Mouse (Mus musculus) liver, embryonic 16.5 days (tissue): ENCODE measurements around the gene Bola1. TPM values are rescaled to one million over a fixed set of nuclear protein-coding genes. Genes with fewer than 3 reads are reported as not detected.

Source experiments
- ATAC-seq: fragments of 200-750 bp; cut with Nextera tagmentation; 2 replicates; pipeline ENCODE4 v1.8.0; 2017; ENCODE audit warnings: low read depth, mild to moderate bottlenecking, moderate number of reproducible peaks, moderate library complexity
- H3K27ac ChIP-seq: fragments of 300-500 bp; sonication (generic); 2 replicates; pipeline ENCODE4 v1.5.1; 2014; ENCODE audit warnings: mild to moderate bottlenecking, low read length
- H3K27me3 ChIP-seq: fragments of 300-500 bp; sonication (generic); 2 replicates; pipeline ENCODE4 v1.6.1; 2014; ENCODE audit warnings: low read depth, low read length, mixed read lengths; ENCODE audit not compliant: control insufficient read depth, insufficient read depth
- H3K36me3 ChIP-seq: fragments of 300-500 bp; sonication (generic); 2 replicates; pipeline ENCODE4 v1.6.1; 2014; ENCODE audit warnings: mild to moderate bottlenecking; ENCODE audit not compliant: control insufficient read depth, insufficient read depth
- H3K4me1 ChIP-seq: fragments of 300-500 bp; sonication (generic); 2 replicates; pipeline ENCODE4 v1.6.1; 2014; ENCODE audit warnings: low read depth, low read length, mixed read lengths; ENCODE audit not compliant: control insufficient read depth
- H3K4me2 ChIP-seq: fragments of 300-500 bp; sonication (generic); 2 replicates; pipeline ENCODE4 v1.6.1; 2014; ENCODE audit warnings: low read depth, low read length, mixed read lengths
- H3K4me3 ChIP-seq: fragments of 300-500 bp; sonication (generic); 2 replicates; pipeline ENCODE4 v1.5.1; 2014; ENCODE audit warnings: low read depth, mild to moderate bottlenecking, low read length
- H3K9ac ChIP-seq: fragments of 300-500 bp; sonication (generic); 2 replicates; pipeline ENCODE4 v1.6.1; 2014; ENCODE audit warnings: low read depth, low read length
- H3K9me3 ChIP-seq: fragments of 300-500 bp; sonication (generic); replicated peaks from 2 replicates; pipeline ENCODE4 v1.6.1; 2016; ENCODE audit warnings: low read length; ENCODE audit not compliant: control insufficient read depth
- WGBS: fragments of 180-500 bp; shearing (Covaris S2); extraction: QIAGEN DNeasy Blood & Tissue Kit; methylation state at CpG from one replicate; pipeline ENCODE4 v1.1.7; 2014; ENCODE audit not compliant: insufficient replicate concordance; 5-methylcytosine and 5-hydroxymethylcytosine counted together
- polyA plus RNA-seq: library from polyadenylated mRNA; unstranded; fragments of >200 nt; fragmentation: Nextera tagmentation; extraction: Ambion mirVana; gene quantifications from 2 replicates; pipeline ENCODE4 v1.2.1, GENCODE M21; 2015

The Bola1 gene
- polyA plus RNA-seq, 1 experiment from 2014 or later, result 29.4 TPM

GRCm38 (mm10) chr3:96170276-96170675, 49.2 kb downstream of the Bola1 start:
- no peak overlapping the region for H3K9ac ChIP-seq
- peaks cover 15% of the 10 kb centered on the region for H3K4me1 ChIP-seq
- no peaks in the 10 kb centered on the region for H3K27me3 ChIP-seq
- H3K9me3 ChIP-seq, result no peaks in the 10 kb centered on the region
- no peak overlapping the region for H3K4me2 ChIP-seq
- H3K27ac ChIP-seq, result no peak overlapping the region; the same call in 1 of the 2 replicates
- H3K4me3 ChIP-seq, result no peak overlapping the region
- no peak for ATAC-seq
- 71% methylated on average over 4 of the region's 4 CpGs for WGBS
- H3K36me3 ChIP-seq, result peaks cover 12% of the 10 kb centered on the region

GRCm38 (mm10) chr3:96168466-96169158, 50.9 kb downstream of the Bola1 start:
- Histone ChIP-seq H3K4me1 (peaks cover 13% of the 10 kb centered on the region), H3K4me3 (no peak overlapping the region), H3K9ac (no peak overlapping the region), H3K36me3 (no peaks in the 10 kb centered on the region), H3K4me2 (no peak overlapping the region), H3K27ac (no peak overlapping the region), H3K27me3 (no peaks in the 10 kb centered on the region; the same call in 1 of the 2 replicates), H3K9me3 (no peaks in the 10 kb centered on the region)
- 59% methylated on average over 12 of the region's 12 CpGs for WGBS
- ATAC-seq, result no peak

GRCm38 (mm10) chr3:96163040-96163439, 56.5 kb downstream of the Bola1 start:
- Histone ChIP-seq H3K27ac (no peak overlapping the region), H3K9me3 (no peaks in the 10 kb centered on the region), H3K27me3 (peaks cover 34% of the 10 kb centered on the region), H3K4me3 (no peak overlapping the region), H3K4me1 (peaks cover 4% of the 10 kb centered on the region), H3K36me3 (no peaks in the 10 kb centered on the region), H3K9ac (no peak overlapping the region), H3K4me2 (no peak overlapping the region)
- WGBS, result 73% methylated on average over 6 of the region's 6 CpGs
- ATAC-seq, result no peak

GRCm38 (mm10) chr3:96161869-96162840, 57.4 kb downstream of the Bola1 start, which contains the start of gene Mtmr11:
TSS of gene Mtmr11 (plus strand) at chr3:96162004.
- Histone ChIP-seq H3K9ac (peak within 1 kb of the TSS; percentile 46), H3K4me1 (peaks cover 4% of the 10 kb centered on the region), H3K36me3 (no peaks in the 10 kb centered on the region), H3K27ac (peak within 1 kb of the TSS; percentile 79), H3K4me3 (peak within 1 kb of the TSS; percentile 47), H3K4me2 (peak within 1 kb of the TSS; percentile 61), H3K27me3 (peaks cover 34% of the 10 kb centered on the region), H3K9me3 (no peaks in the 10 kb centered on the region)
- ATAC-seq, result no peak
- 10% methylated on average over 16 of the region's 16 CpGs for WGBS

- Histone ChIP-seq H3K27ac (peak overlapping the region; percentile 79), H3K4me3 (peak overlapping the region; percentile 47), H3K4me1 (peaks cover 4% of the 10 kb centered on the region), H3K4me2 (peak overlapping the region; percentile 61), H3K36me3 (no peaks in the 10 kb centered on the region), H3K9ac (peak overlapping the region; percentile 46), H3K9me3 (no peaks in the 10 kb centered on the region), H3K27me3 (peaks cover 34% of the 10 kb centered on the region)
- WGBS, result 4% methylated on average over 12 of the region's 12 CpGs
- ATAC-seq, result peak; percentile 76
Measured at GRCm38 (mm10) chr3:96160803-96161516, 58.5 kb downstream of the Bola1 start.

GRCm38 (mm10) chr3:96160222-96160802, 59.2 kb downstream of the Bola1 start:
- no peak overlapping the region for H3K4me3 ChIP-seq
- H3K27me3 ChIP-seq, result peaks cover 34% of the 10 kb centered on the region
- H3K9ac ChIP-seq, result no peak overlapping the region

GRCm38 (mm10) chr3:96159820-96160219, 59.7 kb downstream of the Bola1 start:
- H3K4me2 ChIP-seq, result no peak overlapping the region
- ATAC-seq, result no peak; the same call in 1 of the 2 replicates
- no peak overlapping the region; the same call in 1 of the 2 replicates for H3K9ac ChIP-seq
- no peak overlapping the region for H3K4me3 ChIP-seq
- 59% methylated on average over 4 of the region's 4 CpGs for WGBS
- H3K27ac ChIP-seq, result peak overlapping the region; percentile 45; the same call in 1 of the 2 replicates
- H3K9me3 ChIP-seq, result no peaks in the 10 kb centered on the region
- H3K36me3 ChIP-seq, result peaks cover 2% of the 10 kb centered on the region
- peaks cover 4% of the 10 kb centered on the region for H3K4me1 ChIP-seq
- H3K27me3 ChIP-seq, result peaks cover 34% of the 10 kb centered on the region

More at GRCm38 (mm10) chr3:96160222-96160802, 59.2 kb downstream of the Bola1 start:
- ATAC-seq, result peak; percentile 53
- H3K4me1 ChIP-seq, result peaks cover 4% of the 10 kb centered on the region
- no peaks in the 10 kb centered on the region; the same call in 1 of the 2 replicates for H3K36me3 ChIP-seq
- no peaks in the 10 kb centered on the region for H3K9me3 ChIP-seq
- 39% methylated on average over 4 of the region's 4 CpGs for WGBS
- H3K27ac ChIP-seq, result peak overlapping the region; percentile 72
- H3K4me2 ChIP-seq, result no peak overlapping the region

- 80% methylated on average over 8 of the region's 8 CpGs for WGBS
- no peak for ATAC-seq
- Histone ChIP-seq H3K4me1 (peaks cover 4% of the 10 kb centered on the region), H3K4me3 (no peak overlapping the region), H3K4me2 (no peak overlapping the region), H3K27me3 (peaks cover 8% of the 10 kb centered on the region), H3K9ac (no peak overlapping the region), H3K9me3 (no peaks in the 10 kb centered on the region), H3K27ac (no peak overlapping the region), H3K36me3 (peaks cover 22% of the 10 kb centered on the region)
Measured at GRCm38 (mm10) chr3:96155501-96155900, 64.0 kb downstream of the Bola1 start.
